Mouse (Mus musculus) kidney, adult 8-10 months (tissue): ENCODE results near the gene Kdm2a.
"Not testable (repeated sequence)": the region's sequence is repeated elsewhere in the genome, so short reads cannot be mapped to it uniquely, and the experiment has no call there.

Experiments used
- DNase-seq, 2 experiments: peaks; one replicate each; pipeline ENCODE4 v3.0.0; 2022

The Kdm2a gene

GRCm38 (mm10) chr19:4414631-4415030, 16.5 kb upstream of the Kdm2a start:
- DNase-seq, result no peak

- no peak for DNase-seq
Measured at GRCm38 (mm10) chr19:4409062-4409461, 11.0 kb upstream of the Kdm2a start.

GRCm38 (mm10) chr19:4404840-4405239, 6.8 kb upstream of the Kdm2a start:
- no peak for DNase-seq

- no peak for DNase-seq
Measured at GRCm38 (mm10) chr19:4398959-4399358, 874 bp upstream of the Kdm2a start.

GRCm38 (mm10) chr19:4398630-4398948, 504 bp upstream of the Kdm2a start:
- no peak for DNase-seq

- peak; percentile 95 to 96 for DNase-seq
Measured at GRCm38 (mm10) chr19:4396998-4397797, 887 bp downstream of the Kdm2a start.

GRCm38 (mm10) chr19:4396081-4396997, 1.7 kb downstream of the Kdm2a start:
- peak in 1 of 2 experiments; percentile 27 for DNase-seq

GRCm38 (mm10) chr19:4387276-4387675, 10.8 kb downstream of the Kdm2a start:
- DNase-seq, result no peak

- no peak for DNase-seq
Measured at GRCm38 (mm10) chr19:4385026-4385425, 13.1 kb downstream of the Kdm2a start.

- DNase-seq, result no peak
Measured at GRCm38 (mm10) chr19:4384322-4384721, 13.8 kb downstream of the Kdm2a start.

GRCm38 (mm10) chr19:4383306-4383705, 14.8 kb downstream of the Kdm2a start:
- no peak for DNase-seq

- DNase-seq, result not testable (repeated sequence)
Measured at GRCm38 (mm10) chr19:4382303-4382702, 15.8 kb downstream of the Kdm2a start.

GRCm38 (mm10) chr19:4370656-4371055, 27.4 kb downstream of the Kdm2a start:
- DNase-seq, result no peak

GRCm38 (mm10) chr19:4370254-4370653, 27.8 kb downstream of the Kdm2a start:
- DNase-seq, result no peak

- DNase-seq, result no peak
Measured at GRCm38 (mm10) chr19:4349455-4349854, 48.6 kb downstream of the Kdm2a start.

- no peak for DNase-seq
Measured at GRCm38 (mm10) chr19:4346479-4346878, 51.6 kb downstream of the Kdm2a start.

GRCm38 (mm10) chr19:4338162-4338561, 59.9 kb downstream of the Kdm2a start:
- DNase-seq, result peak; percentile 65 to 77

- peak; percentile 96 to 97 for DNase-seq
Measured at GRCm38 (mm10) chr19:4333791-4334190, 64.3 kb downstream of the Kdm2a start.

GRCm38 (mm10) chr19:4333100-4333775, 64.8 kb downstream of the Kdm2a start:
- DNase-seq, result peak in 1 of 2 experiments; percentile 40

GRCm38 (mm10) chr19:4332653-4333052, 65.4 kb downstream of the Kdm2a start:
- DNase-seq, result peak; percentile 61 to 66

GRCm38 (mm10) chr19:4331273-4331672, 66.8 kb downstream of the Kdm2a start:
- DNase-seq, result no peak

- DNase-seq, result no peak
Measured at GRCm38 (mm10) chr19:4330603-4331002, 67.5 kb downstream of the Kdm2a start.

GRCm38 (mm10) chr19:4328737-4329304, 69.3 kb downstream of the Kdm2a start:
- no peak for DNase-seq
